Mouse (Mus musculus) kidney, embryonic 14.5 days (tissue): ENCODE measurements at regions not wholly inside any gene's neighbourhood (a gene's known extent, or its start where the extent isn't known, plus 50 kb on each side); places are given as distances from the start of the nearest gene placed in this dataset.
A peak's percentile ranks its signal among the peaks of the same experiment; 100 is the strongest.

ENCODE experiments used
- ATAC-seq: fragments of 200-750 bp; cut with Nextera tagmentation; 2 replicates; pipeline ENCODE4 v1.8.0; 2017; ENCODE audit warnings: moderate number of reproducible peaks, mild to moderate bottlenecking, moderate TSS enrichment, moderate library complexity; ENCODE audit not compliant: low FRiP score, low TSS enrichment
- H3K27ac ChIP-seq: fragments of 300-500 bp; sonication (generic); 2 replicates; pipeline ENCODE4 v1.5.1; 2014; ENCODE audit warnings: low read depth, mild to moderate bottlenecking, low read length, moderate library complexity, mixed read lengths
- H3K27me3 ChIP-seq: fragments of 300-500 bp; sonication (generic); 2 replicates; pipeline ENCODE4 v1.6.1; 2014; ENCODE audit warnings: mild to moderate bottlenecking, low read length; ENCODE audit not compliant: control insufficient read depth, insufficient read depth
- H3K36me3 ChIP-seq: fragments of 300-500 bp; sonication (generic); 2 replicates; pipeline ENCODE4 v1.6.1; 2014; ENCODE audit warnings: low read length, mixed read lengths; ENCODE audit not compliant: control insufficient read depth, insufficient read depth
- H3K4me1 ChIP-seq: fragments of 300-500 bp; sonication (generic); 2 replicates; pipeline ENCODE4 v1.6.1; 2014; ENCODE audit warnings: low read length, mixed read lengths; ENCODE audit not compliant: control insufficient read depth, insufficient read depth
- H3K4me2 ChIP-seq: fragments of 300-500 bp; sonication (generic); replicated peaks from 2 replicates; pipeline ENCODE4 v1.6.1; 2014; ENCODE audit warnings: low read depth, mild to moderate bottlenecking, low read length
- H3K4me3 ChIP-seq: fragments of 300-500 bp; sonication (generic); 2 replicates; pipeline ENCODE4 v1.5.1; 2014; ENCODE audit warnings: mild to moderate bottlenecking, low read length
- H3K9ac ChIP-seq: fragments of 300-500 bp; sonication (generic); 2 replicates; pipeline ENCODE4 v1.6.1; 2014; ENCODE audit warnings: low read depth, mild to moderate bottlenecking, low read length, moderate library complexity
- H3K9me3 ChIP-seq: fragments of 300-500 bp; sonication (generic); 2 replicates; pipeline ENCODE4 v1.6.1; 2016; ENCODE audit warnings: low read length; ENCODE audit not compliant: control insufficient read depth
- WGBS: fragments of 180-500 bp; shearing (Covaris S2); extraction: QIAGEN DNeasy Blood & Tissue Kit; methylation state at CpG from one replicate; pipeline ENCODE4 v1.1.7; 2014; 5-methylcytosine and 5-hydroxymethylcytosine counted together

DNA sequence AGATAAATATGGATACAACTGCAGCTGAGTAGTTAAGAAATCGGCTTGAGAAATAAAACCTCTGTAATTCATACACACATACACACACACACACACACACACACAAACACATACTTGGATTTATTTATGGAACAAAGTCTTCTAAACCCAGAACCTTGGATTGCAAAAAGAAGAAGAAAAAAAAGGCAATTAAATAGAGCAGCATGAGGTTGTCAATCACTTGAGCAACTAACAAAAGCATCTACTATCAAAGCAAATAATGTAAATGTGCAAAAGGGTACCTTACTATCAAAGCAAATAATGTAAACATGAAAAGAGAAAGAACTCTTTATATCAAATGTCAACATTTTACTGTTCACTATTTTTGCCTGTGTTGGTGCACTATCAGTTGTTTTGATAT, 826.1 kb upstream of the Nr2f1 start:
- no peak overlapping the region for H3K27ac ChIP-seq
- peaks cover 6% of the 10 kb centered on the region; the same call in 1 of the 2 replicates for H3K4me1 ChIP-seq
- H3K36me3 ChIP-seq, result no peaks in the 10 kb centered on the region
- H3K27me3 ChIP-seq, result no peaks in the 10 kb centered on the region
- no peak overlapping the region for H3K4me3 ChIP-seq
- no peak for ATAC-seq
- H3K9ac ChIP-seq, result no peak overlapping the region
- no peaks in the 10 kb centered on the region for H3K9me3 ChIP-seq
- 79% methylated on average over 1 of the region's 1 CpGs for WGBS
- no peak overlapping the region for H3K4me2 ChIP-seq

DNA sequence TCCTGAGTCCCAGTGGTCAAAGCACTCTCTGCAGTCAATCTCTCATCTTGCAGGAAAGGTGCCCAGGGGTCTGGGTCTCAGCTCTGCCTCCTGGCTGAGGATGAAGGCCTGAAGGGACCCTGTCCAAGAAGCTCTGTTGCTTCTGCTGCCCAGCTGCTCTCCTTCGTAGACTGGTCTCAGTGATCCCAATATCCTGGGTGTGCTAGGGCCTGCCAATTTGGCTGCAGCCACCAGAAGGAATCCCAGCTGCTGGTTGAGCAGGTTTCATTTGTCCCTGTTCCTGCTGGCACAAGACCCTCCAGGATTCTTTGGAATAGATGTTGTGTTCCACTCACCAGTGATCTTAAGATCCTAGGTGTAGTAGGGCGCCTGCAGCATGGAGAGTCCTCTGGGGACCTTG, 818.5 kb upstream of the Nr2f1 start:
- Histone ChIP-seq H3K4me1 (no peaks in the 10 kb centered on the region), H3K27ac (no peak overlapping the region), H3K4me3 (no peak overlapping the region), H3K36me3 (no peaks in the 10 kb centered on the region), H3K27me3 (no peaks in the 10 kb centered on the region), H3K4me2 (no peak overlapping the region), H3K9ac (no peak overlapping the region), H3K9me3 (no peaks in the 10 kb centered on the region)
- no peak for ATAC-seq
- WGBS, result 91% methylated on average over 2 of the region's 2 CpGs

DNA sequence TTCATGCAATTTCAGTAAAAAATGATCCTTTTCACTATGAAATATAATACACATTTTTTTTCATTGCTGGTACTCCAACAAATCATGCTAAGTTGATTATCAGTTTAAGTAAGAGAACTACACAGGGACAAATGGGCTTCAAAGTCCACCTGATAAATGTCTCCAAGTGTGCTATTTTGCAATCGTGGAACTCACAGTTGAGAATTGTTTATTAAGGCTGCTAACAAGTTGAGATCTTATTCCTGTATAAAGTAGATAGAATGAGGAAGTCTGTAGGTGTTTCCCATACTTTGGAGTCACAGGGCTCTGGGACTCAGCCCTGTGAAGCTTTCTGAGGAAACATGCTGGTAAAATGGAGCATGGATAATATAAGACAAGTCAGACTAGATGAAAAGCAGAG, 803.8 kb upstream of the Nr2f1 start:
- 87% methylated on average over 1 of the region's 1 CpGs for WGBS

DNA sequence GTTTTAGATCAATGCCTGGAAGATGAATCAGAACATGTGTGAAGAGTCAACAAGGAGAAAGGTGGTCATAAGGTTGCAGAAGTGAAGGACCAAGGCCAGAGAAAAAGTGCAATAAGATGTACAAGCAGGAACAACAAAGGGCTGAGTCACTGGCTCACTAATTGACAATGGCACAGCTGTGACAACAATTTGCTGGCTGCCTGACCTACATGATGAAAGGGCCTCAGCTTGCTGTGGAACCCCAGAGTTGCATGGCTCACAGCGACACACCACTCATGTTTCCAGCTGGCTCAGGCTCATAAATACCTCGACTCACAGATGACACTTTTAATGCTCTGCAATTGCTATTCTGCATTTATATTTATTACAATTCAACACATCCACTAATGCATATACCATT, 799.3 kb upstream of the Nr2f1 start:
- WGBS, result 16% methylated on average over 2 of the region's 2 CpGs
- Histone ChIP-seq H3K4me3 (no peak overlapping the region), H3K4me1 (no peaks in the 10 kb centered on the region), H3K9ac (no peak overlapping the region), H3K27ac (no peak overlapping the region), H3K27me3 (no peaks in the 10 kb centered on the region), H3K36me3 (no peaks in the 10 kb centered on the region), H3K9me3 (no peaks in the 10 kb centered on the region), H3K4me2 (no peak overlapping the region)
- peak; percentile 62; the same call in 1 of the 2 replicates for ATAC-seq

More for the DNA sequence above, 803.8 kb upstream of the Nr2f1 start:
- Histone ChIP-seq H3K27me3 (no peaks in the 10 kb centered on the region), H3K36me3 (no peaks in the 10 kb centered on the region), H3K27ac (no peak overlapping the region), H3K9me3 (no peaks in the 10 kb centered on the region), H3K9ac (no peak overlapping the region), H3K4me3 (no peak overlapping the region), H3K4me1 (no peaks in the 10 kb centered on the region), H3K4me2 (no peak overlapping the region)
- ATAC-seq, result no peak

DNA sequence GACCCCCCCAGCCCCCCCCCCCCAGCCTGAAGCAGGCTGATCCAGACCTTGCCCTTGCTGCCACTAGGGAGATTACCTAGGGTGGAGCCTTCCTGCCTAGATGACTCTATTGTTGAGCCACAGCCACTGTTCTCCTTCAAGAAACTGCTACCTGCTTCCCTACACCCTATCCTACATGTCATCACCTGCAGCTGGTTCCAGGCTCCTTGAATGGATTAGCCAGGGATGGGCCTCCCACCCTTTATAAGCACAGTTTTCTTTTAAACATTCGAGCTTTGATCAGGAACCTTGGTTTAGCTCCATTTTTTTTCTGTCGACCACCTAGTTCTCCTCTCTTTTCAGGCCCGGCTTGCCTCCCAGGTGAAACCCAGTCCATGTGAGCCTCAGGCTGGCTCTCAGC, 792.8 kb upstream of the Nr2f1 start:
- no peaks in the 10 kb centered on the region for H3K4me1 ChIP-seq
- 90% methylated on average over 3 of the region's 3 CpGs for WGBS
- no peaks in the 10 kb centered on the region for H3K9me3 ChIP-seq
- no peak overlapping the region for H3K9ac ChIP-seq
- no peak for ATAC-seq
- no peaks in the 10 kb centered on the region for H3K27me3 ChIP-seq
- H3K36me3 ChIP-seq, result no peaks in the 10 kb centered on the region
- H3K4me3 ChIP-seq, result no peak overlapping the region
- H3K27ac ChIP-seq, result no peak overlapping the region
- no peak overlapping the region for H3K4me2 ChIP-seq

DNA sequence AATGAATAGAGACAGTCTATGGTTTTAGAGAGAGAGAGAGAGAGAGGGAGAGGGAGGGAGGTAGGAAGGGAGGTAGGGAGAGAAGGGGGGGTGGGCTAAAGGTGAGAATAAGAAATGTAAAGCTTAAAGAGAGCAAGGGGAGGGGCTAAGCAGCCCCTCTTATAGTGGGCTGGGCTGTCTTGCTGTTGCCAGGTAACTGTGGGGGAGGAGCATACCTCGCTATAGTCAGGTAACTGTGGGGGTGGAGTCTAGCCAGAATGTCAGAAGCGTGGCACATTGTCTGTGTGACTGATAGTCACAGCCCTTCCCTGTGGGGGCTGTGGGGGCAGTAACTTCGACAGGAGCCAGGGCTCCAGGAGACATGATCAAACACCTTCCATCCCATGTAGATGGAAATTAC, 786.4 kb upstream of the Nr2f1 start:
- Histone ChIP-seq H3K36me3 (no peaks in the 10 kb centered on the region), H3K9ac (no peak overlapping the region), H3K27me3 (no peaks in the 10 kb centered on the region), H3K9me3 (no peaks in the 10 kb centered on the region), H3K4me1 (no peaks in the 10 kb centered on the region), H3K4me3 (no peak overlapping the region), H3K27ac (no peak overlapping the region), H3K4me2 (no peak overlapping the region)
- 26% methylated on average over 3 of the region's 3 CpGs for WGBS
- ATAC-seq, result no peak

DNA sequence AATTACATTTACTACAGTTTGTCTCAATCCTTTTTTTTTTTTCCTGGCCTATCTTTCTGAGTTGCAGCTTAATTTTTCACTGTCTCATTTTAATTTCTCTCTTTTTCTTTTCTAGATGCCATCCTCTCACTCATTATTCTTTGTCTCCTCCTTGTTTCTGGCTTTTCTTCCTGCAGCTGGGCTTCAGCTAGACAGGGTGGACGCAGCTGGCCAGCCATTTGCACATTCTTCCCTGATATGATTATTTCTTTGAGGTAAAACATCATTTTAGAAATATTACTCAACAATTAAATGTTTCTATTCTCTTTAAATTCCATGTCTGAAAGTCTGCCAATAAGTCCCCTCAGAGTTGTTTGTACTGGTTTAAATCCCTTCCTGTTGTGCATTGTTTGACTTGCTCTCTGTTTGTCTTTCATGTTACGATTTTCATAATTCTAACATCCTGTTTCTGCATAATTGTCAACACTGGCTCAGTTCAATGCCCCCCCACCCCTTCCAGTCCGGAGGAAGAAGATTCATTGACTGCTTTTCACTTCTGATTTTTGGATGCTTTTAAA, 777.7 kb upstream of the Nr2f1 start:
- Histone ChIP-seq H3K27ac (no peak overlapping the region), H3K36me3 (no peaks in the 10 kb centered on the region), H3K9ac (no peak overlapping the region), H3K9me3 (no peaks in the 10 kb centered on the region), H3K27me3 (no peaks in the 10 kb centered on the region), H3K4me2 (no peak overlapping the region), H3K4me1 (no peaks in the 10 kb centered on the region), H3K4me3 (no peak overlapping the region)
- 70% methylated on average over 3 of the region's 3 CpGs for WGBS
- ATAC-seq, result no peak

DNA sequence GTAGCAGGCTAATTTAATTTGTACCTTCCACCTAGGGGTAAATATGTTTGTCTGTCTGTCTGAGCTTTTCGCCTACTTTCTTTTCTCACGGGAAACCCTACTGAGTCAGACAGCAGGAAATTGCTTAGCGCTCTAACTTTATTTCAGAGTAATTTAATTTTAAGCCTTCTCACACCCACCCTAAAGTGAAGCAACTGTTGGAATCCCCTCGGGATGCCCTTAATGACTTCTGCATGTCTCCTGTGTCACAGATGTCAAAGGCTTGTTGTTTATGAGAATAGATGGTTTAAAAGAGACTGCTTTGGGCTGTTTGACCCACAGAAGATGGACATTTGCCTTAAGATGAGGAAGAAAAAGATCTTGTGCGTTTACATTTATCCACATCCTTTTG, 738.8 kb upstream of the Nr2f1 start:
- Histone ChIP-seq H3K9ac (no peak overlapping the region), H3K4me3 (no peak overlapping the region), H3K27ac (no peak overlapping the region), H3K4me2 (no peak overlapping the region), H3K4me1 (no peaks in the 10 kb centered on the region; the same call in 1 of the 2 replicates), H3K36me3 (no peaks in the 10 kb centered on the region), H3K9me3 (no peaks in the 10 kb centered on the region), H3K27me3 (no peaks in the 10 kb centered on the region)
- 41% methylated on average over 5 of the region's 5 CpGs for WGBS
- no peak for ATAC-seq

DNA sequence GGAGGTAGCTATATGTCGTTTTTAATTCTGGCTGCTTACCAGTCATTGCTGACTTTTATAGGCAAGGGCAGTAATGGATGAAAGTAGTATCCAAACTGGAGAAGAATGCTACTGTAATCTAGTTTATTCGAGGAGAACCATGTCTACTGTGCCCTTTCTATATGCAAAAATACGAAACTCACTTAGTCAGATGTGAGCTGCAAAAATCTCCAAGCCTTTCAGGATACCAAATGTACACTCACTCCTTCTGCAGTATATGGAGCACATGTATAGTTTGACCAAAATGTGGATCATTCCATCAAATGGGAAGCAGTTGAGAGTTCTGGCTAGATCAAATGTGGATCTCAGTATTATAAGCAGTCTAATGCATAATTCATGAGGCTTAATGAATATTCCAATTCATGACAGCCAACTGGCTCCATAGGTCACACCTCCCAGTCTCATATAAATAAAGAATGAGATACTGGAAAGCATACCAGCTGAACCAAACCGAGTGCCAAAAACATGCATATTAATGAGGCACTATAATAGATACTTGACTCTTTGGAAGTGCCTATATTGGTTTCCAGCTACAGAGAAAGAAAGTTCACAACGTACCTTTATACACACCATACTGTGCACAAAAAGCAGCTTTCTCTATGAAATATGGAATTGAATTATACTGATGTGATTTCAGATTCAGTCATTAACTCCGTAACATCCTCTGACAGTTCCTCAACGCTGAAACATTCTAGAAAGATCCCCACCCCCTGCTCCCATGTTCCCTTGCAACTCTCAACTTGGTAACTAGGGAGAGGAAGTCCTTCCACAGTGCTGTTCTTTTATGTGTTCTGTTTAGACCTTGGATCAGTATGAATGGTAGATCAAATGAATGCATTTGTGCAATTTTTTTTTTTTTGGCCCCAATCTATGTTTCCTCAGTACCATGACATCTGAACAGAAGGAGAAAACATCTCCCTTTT, 738.1 kb upstream of the Nr2f1 start:
- WGBS, result 77% methylated on average over 7 of the region's 7 CpGs
- Histone ChIP-seq H3K4me1 (no peaks in the 10 kb centered on the region; the same call in 1 of the 2 replicates), H3K4me2 (no peak overlapping the region), H3K9ac (no peak overlapping the region), H3K36me3 (no peaks in the 10 kb centered on the region), H3K27me3 (no peaks in the 10 kb centered on the region), H3K4me3 (no peak overlapping the region), H3K27ac (no peak overlapping the region), H3K9me3 (no peaks in the 10 kb centered on the region)
- ATAC-seq, result no peak
